Mouse (Mus musculus) kidney, adult 2 months (tissue): ENCODE results near the gene Igflr1.

Experiments used
- CTCF ChIP-seq: fragments of 200-500 bp; conservative IDR thresholded peaks from 2 replicates; pipeline ENCODE4 v1.5.1; 2011; ENCODE audit warnings: low read depth, mild to moderate bottlenecking, control low read depth, low read length, moderate library complexity, mixed read lengths; ENCODE audit not compliant: insufficient read depth, insufficient read length
- POLR2A ChIP-seq: fragments of 200-500 bp; IDR thresholded peaks from one replicate; pipeline ENCODE4 v1.6.1; 2011; ENCODE audit warnings: low read depth, low read length, control low read depth

- TF ChIP-seq CTCF: no peak
- TF ChIP-seq POLR2A: no peak
These were observed 25.8 kb downstream of the Igflr1 start for GRCm38 (mm10) chr7:30590927-30591604.
